Mouse (Mus musculus) WW6 (cell line): Measurements from ENCODE around the gene Heatr9.
A peak's percentile ranks its signal among the peaks of the same experiment; 100 is the strongest.
"Not testable (repeated sequence)": the region's sequence is repeated elsewhere in the genome, so short reads cannot be mapped to it uniquely, and the experiment has no call there.

Source experiments
- DNase-seq: peaks from one replicate; pipeline ENCODE4 v3.0.0-alpha.2; 2013; ENCODE audit warnings: low read depth, low spot score

Heatr9 gene

DNA sequence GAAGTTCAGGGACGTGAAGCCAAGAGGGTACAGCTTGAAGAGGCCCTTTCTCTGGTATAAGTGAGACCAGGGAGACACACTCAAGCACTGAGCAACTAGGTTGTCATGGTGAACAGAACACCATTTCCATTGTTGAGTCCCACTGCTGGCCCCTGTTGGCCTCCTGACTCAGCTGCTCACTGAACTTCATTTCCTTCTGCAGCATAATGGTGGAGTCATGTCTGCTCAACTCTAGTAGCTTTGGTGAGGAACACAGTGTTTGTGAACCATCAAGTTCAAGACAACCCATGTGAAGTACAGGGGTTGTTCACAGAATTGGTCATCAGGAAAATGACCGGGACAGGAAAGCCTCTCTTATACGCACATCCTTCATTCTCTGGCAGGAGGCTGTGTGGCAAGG, at the start of gene Heatr9:
Gene Heatr9 (minus strand): TSS at position 101 of the 400 bp plus-strand sequence.
- DNase-seq, result no peak

DNA sequence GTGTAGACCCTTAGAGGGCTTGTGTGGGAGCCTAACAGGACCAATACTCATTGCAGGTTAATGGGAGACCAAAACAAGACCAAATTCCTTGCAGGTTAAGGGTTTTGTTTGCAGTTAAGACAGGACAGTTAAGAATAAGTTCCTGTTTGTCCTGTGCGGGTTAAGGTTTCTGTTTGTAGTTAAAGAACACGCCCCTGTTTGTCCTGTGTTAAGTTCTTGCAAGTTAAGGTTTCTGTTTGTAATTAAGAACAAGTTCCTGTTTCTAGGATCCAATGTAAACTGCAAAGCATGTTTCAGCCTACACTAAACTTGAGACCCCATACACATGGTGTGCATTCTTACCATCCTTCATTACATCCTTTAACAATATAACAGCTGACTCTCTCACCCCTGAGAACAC, 48.2 kb upstream of the Heatr9 start:
- DNase-seq, result no peak

DNA sequence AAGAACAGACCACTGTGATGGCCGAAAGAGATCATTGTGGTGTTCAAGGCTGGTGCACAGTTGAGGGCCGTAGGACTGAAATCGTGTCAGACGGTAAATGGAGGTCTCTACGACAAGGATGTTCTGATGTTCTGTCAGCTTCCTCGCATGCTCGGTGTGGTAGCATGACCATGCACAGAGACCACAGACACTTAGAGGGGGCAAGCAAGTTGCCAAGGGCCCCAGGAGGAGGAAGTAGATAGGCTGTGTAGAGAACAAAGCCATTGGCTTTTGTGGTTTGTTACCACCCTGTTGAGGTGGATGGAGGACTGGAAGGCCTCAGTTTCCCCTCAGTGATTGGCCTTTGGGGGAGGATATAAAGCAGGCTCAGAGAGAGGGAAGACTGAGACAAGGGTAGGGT, 47.3 kb upstream of the Heatr9 start:
- DNase-seq, result no peak

DNA sequence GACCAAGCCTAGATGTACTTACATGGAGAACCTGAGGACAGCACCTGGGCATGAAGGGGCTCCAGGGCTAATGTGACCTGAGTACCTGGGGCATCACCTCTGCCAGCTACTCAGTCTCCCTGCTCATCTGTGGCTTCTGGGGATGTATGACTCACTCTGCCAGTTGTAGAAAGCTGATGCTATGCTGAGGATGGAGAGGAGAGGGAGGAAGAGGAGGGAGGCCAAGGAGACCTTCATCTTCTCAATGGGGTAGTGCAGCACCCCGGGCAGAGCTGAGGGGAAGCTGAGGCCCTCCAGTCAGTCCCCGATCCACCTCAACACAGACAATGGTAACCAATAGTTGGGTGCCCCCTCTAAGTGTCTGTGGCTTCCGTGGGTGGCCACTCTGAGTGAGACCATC, 46.8 kb upstream of the Heatr9 start:
- no peak for DNase-seq

- DNase-seq, result no peak
Observed at GRCm38 (mm10) chr11:83568061-83568460, 46.1 kb upstream of the Heatr9 start.

GRCm38 (mm10) chr11:83567311-83567710, 45.3 kb upstream of the Heatr9 start:
- DNase-seq, result peak; percentile 56

- DNase-seq, result no peak
Observed at GRCm38 (mm10) chr11:83566617-83567016, 44.6 kb upstream of the Heatr9 start.

- no peak for DNase-seq
Observed at GRCm38 (mm10) chr11:83563754-83564153, 41.8 kb upstream of the Heatr9 start.

DNA sequence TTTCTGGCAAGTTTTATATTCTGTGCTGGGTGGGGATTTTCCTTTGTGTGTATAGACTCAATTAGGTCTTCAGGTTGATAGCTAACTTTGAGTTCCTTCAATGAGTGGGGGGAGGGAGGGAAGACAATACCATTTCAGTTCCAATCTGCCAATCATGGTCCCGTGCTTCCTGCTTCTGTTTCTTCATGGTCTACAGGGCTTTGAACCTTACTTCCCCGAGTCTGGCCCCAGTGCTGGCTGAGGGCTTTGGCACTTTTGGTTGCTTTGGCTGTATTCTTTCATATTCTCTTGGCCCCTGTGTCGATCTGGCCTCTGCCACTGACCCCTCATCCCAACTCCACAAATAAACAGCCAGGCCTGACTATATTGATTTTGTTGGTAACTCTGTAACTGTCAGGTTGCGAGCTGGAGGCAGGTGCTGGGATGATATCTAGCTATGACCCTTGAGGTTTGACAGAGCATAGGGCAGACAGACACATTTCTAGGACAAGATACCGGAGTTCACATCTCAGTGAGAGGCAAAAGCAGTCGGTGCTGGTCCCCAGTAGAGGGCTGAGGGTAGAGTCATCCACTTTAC, 40.4 kb upstream of the Heatr9 start:
- DNase-seq, result no peak

DNA sequence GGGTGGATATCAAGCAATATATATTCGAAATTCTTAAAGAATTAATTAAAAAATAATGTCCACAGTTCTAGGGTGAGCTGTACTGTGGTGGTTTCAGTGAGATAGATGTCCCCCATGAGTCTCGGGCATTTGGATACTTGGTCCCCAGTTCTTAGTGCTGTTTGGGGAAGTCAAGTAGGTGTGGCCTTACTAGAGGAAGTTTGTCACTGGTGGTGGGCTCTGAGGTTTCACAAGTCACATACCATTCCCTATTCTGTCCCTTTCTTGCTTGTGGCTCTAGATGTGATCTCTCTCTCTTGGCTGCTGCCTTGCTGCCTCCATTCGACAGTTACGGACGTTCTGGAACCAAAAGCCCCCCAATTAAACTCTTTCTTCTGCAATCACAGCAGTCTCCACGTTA, 38.4 kb upstream of the Heatr9 start:
- DNase-seq, result no peak

- no peak for DNase-seq
Observed at GRCm38 (mm10) chr11:83557074-83557473, 35.1 kb upstream of the Heatr9 start.

- DNase-seq, result peak; percentile 39
Observed at GRCm38 (mm10) chr11:83556085-83556781, 34.3 kb upstream of the Heatr9 start.

- no peak for DNase-seq
Observed at GRCm38 (mm10) chr11:83551668-83552067, 29.7 kb upstream of the Heatr9 start.

DNA sequence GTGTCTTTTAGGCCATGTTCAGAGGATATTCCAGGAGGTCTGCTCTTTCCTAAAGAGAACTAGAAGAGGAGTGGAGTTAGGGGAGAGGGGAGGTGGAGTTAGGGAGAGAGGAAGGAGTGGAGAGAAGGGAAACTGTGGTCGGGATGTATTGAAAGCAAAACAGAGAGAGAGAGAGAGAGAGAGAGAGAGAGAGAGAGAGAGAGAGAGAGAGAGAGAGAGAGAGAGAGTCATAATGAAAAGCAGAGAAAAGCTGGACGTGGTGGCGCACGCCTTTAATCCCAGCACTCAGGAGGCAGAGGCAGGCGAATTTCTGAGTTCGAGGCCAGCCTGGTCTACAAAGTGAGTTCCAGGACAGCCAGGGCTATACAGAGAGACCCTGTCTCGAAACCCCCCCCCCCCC, 29.1 kb upstream of the Heatr9 start:
- not testable (repeated sequence) for DNase-seq

- no peak for DNase-seq
Observed at GRCm38 (mm10) chr11:83550186-83550632, 28.2 kb upstream of the Heatr9 start.

DNA sequence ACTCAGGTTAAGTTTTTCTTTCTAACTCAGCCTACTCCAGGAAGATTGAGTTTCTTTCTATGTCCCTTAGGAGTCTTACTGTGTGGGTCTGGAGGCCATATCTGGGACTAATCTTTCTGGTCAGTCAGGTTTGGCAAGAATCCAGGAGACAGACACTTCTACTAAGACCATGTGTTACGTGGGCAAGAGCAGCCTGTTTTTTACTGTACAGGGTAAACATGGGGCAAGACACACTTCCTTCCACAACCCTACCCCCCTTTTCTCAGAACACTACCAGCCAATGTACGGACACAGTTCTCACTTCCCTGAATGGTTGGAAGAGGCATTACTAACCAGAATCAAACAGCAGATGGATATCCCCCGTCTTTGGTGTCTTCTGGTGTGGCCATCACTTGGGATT, 22.2 kb upstream of the Heatr9 start:
- no peak for DNase-seq

DNA sequence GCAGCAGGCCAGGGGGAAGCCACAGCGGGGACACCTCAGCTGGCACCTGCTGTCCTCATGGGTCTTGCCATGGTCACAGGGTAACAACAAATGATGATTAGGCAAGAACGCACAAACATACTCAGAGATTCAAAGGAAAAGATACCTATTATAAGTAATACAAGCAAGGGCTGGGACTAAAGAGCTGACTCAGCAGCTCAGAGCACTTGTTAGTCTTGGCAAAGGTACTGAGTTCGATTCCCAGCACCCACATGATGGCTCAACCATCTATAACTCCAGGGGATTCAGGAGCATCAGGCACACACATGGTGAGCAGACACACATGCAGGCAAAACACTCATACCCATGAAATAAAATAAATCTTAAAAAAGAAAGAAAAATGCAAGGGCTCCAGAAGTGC, 19.4 kb upstream of the Heatr9 start:
- no peak for DNase-seq

GRCm38 (mm10) chr11:83540931-83541330, 19.0 kb upstream of the Heatr9 start:
- DNase-seq, result no peak

DNA sequence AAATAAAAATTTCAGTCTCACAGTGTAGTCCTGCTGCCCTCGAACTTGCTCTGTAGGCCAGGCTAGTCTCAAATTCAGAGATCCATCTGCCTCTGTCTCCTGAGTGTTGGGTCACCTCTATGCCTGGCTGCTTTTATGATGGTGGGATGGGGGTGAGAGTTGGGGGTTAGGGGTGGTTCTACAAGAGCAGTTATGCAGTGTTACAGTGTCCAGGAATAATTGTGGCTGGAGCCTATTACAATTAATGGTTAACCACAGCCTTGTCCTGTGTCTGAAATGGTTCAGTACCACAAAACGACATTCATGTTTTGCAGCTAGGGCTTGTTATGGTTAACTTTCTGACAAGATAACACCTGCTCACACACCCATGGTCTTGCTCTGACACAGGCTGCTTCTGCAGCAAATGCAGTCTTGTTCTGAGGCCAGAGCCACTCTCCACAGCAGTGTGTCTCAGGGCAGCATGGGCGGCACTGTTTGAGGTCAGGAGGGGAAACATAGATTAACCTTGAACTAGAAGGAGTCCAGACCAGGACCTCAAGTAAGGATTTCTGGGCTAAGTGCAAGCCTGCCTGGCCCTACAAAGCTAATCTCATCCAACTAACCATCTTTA, 16.8 kb upstream of the Heatr9 start:
- no peak for DNase-seq

DNA sequence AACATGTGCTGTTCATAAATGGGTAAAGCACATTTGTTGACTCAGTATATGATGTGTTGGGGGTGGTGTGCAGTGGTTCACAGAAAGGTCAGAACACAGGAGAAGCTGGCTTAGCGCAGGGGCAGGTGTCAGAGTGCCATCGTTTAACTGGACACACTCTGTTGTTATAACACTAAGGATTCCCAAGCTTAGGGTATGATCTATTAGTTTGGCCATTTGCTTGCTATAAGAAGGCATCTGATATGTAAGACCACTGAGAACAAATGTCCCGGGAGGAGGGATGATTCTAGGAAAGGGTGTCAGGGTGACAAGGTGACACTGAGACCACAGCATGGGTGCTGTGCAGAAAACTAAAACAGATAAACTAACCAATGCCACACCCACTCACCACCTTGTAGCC, 14.9 kb upstream of the Heatr9 start:
- no peak for DNase-seq

GRCm38 (mm10) chr11:83534609-83535423, 12.8 kb upstream of the Heatr9 start:
- no peak for DNase-seq

GRCm38 (mm10) chr11:83534143-83534542, 12.2 kb upstream of the Heatr9 start:
- DNase-seq, result no peak
